Mouse (Mus musculus): ENCODE data around the gene Slc38a2. TPM values are rescaled to one million over a fixed set of nuclear protein-coding genes. Genes with fewer than 3 reads are reported as not detected.

The Slc38a2 gene
- total RNA-seq, 2 experiments from 2014 or later, result 73.8 to 112 TPM

DNA sequence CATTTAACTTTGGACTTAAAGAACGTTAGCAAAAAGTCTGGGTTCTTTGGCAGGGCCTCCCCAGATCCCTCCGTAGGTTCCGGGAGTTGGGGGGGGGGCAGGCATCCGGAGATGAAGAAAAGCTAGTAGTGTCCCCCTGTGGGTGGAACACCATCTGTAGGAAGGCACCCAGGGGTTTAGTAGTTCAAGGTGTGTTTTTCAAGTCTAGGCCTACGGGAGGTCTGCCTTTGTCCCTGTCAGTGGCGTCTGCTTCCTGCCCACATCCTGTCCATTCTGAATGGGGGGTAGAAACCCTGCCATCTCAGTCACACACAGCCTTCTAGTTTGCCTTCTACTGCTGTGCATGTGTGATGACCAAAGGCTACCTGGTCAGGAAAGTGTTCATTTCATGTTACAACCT is 20.6 kb upstream of the Slc38a2 start:
- no peak for DNase-seq

DNA sequence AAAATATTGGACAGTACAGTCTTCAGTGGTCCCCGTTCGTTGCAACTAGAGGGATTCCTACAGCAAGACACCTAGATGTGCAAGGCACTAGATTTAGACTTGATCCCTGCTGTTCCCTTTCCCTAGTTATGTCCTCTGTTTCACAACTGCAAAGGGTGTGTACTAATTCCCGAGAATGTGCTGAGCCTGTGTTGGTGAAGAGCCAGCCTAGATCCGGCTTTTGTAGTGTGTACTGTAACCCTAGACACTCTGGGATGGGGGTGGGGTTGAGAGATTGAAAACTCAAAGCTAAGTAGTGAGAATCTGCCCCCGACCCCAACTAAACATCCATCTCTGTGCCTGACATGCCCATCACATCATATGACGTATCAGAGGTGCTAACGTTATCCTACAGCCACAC is 18.9 kb upstream of the Slc38a2 start:
- DNase-seq, result peak; percentile 42

DNA sequence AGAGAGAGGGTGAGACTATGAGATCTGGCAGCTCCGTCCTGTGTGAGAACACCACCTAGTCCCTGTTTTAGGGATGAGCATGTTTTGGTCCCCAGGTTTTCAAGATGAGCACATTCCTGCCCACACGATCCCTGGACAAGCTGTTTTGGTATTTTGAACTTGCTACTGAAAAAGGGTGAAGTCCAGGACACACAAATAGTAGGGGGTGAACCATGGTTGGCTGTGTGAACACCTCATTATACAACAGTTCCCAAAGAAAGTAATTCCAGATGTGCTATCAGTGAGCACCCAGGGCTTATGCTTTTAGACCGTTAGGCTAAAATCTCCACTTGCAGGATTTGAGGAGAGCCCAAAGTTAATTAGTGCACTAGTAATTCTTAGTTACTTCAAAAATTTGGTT is 17.7 kb upstream of the Slc38a2 start:
- DNase-seq, result no peak

DNA sequence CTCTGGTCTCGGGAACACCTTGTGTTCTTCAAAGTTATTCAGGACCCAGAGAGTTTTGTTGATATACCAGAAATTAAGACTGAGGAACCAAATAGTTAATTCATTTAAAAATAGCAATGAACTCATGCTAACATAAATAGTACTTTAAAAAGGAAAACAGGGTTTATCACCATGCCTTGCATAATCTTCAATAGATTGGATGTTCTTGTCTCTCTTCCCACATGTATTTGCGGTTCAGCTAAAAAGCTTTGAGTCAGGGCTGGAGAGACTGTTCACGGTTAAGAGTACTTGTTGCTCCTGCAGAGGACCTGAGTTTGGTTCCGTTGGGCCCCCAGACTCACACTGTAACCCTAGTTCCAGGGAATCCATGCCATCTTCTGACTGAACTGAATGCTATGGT is 16.8 kb upstream of the Slc38a2 start:
- no peak for DNase-seq

DNA sequence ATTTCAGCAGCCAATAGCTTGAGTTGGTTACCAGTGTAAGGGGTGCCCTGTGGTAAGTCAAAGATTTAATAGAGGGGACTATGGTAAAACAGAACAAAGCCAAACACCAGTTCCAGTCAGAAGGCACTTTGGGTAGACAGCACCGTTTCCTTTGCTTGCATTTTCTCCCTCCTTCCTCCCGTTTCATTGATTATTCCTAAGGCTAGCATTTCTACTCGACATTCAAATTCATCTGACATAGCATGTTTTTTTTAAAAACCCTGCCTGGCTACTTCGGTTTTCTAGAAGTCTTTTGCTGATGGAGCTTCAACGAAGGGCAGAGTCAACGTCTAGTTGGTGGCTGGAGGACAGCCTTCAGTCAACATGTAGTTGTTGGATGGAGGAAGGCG is 16.2 kb upstream of the Slc38a2 start:
- DNase-seq, result no peak

DNA sequence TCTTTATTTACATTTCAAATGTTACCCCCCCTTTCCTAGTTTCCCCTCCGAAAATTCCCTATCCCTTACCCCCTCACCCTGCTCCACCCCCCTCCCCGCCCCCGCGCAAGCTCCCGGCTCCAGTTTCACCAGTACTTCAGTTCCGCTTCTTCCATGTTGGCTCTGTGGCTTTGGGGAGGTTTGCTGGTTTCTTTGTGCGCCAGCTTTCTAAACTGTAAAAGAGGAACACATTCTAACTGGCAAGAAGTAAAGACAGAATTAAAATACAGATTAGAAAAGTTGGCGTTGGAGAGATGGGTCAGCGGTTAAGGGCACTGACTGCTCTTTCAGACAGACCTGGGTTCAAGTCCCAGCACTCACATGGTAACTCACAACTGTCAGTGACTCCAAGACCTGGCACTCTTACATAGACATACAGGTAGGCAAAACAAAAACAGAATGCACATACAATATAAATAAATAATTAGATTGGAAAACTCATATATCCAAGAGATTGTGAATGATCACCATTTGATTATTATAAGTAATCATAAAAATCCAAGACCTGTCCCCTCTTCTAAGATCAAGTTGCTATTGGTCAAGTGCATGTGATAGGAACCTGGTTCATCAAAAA is 15.7 kb upstream of the Slc38a2 start:
- DNase-seq, result no peak

DNA sequence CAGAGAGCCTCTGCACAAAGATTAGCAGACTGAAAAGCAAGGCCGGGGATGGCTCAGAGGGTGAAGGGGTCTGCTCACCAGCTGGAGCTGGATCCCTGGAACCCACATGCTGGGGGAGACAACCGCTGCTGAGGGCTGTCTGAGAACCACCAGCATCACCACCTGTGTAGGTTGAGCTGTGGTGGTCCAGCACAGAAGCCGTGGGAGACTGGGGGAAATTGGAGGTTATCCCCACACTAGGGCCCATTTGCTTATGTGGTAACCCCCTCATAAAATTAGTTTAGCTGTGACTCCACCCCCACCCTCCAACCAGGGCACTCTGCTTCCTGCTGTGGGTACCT is 15.1 kb upstream of the Slc38a2 start:
- DNase-seq, result no peak

DNA sequence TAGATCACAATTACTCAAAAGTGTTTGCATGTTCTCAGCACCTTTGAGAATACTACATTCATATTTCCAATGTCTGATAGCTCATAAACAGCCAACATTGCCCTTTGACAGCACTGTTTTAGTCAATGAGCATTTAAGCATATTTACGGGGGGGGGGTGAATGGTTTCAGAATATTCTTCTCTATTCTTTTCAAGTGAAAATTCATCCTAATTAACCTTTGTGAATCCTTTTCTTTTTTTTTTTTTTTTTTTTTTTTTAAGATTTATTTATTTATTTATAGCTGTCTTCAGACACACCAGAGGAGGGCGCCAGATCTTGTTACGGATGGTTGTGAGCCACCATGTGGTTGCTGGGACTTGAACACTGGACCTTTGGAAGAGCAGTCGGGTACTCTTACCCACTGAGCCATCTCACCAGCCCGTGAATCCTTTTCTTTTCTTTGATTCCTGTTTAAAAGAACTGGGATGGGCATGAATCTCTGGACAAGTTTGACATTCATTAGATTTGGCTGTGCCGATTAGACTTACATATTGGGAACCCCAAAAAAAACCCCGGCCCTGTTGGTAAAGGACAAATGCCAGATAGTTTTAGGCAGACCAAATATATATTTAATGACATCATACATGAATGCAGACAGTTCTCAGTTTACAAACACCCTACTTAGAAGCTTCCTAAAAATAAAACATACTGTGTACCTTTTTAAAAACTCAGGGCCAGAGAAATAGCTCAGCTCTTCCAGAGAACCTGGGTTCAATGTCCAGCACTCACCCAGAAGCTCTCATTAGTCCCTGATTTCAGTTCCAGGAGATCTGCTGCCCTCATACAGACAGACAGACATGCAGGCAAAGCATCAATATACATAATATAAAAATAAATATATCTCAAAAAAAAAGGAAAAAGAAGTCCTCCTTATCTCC is 14.5 kb upstream of the Slc38a2 start:
- DNase-seq, result no peak

DNA sequence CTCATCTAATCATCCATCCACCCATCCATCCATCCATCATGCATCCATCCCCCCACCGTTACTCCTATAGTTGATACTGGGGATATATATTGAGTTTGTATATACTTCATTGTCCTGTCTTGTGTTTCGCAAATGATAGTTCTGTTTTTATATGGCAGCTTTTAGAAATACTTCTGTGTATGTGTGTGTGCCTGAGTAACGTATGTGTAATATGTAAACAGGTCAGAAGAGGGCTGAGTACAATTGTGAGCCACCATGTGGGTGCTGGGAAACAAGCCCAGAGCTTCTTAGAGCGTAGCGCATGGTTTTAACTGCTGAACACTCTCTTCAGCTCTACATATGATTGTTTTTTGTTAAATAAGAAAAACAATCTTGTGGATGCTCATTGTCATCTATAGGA is 12.8 kb upstream of the Slc38a2 start:
- DNase-seq, result no peak

DNA sequence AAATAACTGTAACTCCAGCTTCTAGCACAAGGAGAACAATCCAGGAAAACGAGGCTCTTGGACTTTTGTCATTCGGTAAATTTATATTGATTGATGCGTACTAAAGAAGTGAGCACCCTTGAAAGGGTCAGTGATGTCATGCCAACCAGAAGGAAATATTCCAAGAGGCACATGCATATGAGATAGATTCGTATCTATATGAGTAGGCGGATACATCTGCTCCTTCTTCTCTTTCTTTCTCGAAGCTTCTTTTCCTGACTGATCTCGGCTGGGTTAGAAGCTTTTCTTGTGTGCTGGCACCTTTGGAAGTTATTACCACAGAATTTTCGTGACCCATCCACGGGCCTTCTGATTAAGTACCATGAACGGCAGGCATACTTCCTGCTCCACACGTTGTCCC is 12.1 kb upstream of the Slc38a2 start:
- DNase-seq, result no peak

DNA sequence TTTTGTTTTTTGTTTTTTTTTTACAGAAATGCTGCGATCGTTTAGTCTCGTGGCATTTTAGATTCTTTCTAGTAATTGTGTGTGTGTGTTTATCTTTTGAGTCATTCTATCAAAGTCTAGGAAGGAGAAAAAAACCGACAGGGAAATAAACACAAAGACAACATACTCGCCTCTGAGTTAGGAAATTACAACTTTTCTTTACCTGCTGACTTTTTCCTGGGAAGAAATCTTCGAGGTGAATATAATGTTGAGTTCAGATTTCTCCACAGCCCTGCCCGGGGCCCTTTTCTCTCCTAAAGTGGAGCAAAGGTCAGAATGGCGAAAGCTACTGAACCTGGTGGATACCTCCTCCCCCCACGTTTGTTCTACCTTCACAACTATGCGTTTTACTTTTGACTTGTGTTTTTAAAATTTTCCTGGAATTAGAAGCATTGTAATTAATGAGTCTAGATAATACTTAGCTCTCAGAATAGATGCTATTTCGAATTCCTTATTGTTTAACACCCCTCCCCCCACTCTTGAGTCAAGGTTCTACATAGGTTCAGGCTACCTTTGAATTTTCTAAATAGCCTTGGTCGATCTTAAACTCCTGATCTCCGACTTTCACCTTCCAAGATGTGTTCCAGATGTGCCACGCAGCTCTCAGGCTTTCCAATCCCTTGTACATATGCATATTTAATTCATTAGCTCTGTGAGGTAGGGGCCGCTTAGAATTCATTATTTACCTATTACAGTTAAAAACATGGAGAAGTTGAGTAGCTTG is 11.0 kb upstream of the Slc38a2 start:
- DNase-seq, result no peak

DNA sequence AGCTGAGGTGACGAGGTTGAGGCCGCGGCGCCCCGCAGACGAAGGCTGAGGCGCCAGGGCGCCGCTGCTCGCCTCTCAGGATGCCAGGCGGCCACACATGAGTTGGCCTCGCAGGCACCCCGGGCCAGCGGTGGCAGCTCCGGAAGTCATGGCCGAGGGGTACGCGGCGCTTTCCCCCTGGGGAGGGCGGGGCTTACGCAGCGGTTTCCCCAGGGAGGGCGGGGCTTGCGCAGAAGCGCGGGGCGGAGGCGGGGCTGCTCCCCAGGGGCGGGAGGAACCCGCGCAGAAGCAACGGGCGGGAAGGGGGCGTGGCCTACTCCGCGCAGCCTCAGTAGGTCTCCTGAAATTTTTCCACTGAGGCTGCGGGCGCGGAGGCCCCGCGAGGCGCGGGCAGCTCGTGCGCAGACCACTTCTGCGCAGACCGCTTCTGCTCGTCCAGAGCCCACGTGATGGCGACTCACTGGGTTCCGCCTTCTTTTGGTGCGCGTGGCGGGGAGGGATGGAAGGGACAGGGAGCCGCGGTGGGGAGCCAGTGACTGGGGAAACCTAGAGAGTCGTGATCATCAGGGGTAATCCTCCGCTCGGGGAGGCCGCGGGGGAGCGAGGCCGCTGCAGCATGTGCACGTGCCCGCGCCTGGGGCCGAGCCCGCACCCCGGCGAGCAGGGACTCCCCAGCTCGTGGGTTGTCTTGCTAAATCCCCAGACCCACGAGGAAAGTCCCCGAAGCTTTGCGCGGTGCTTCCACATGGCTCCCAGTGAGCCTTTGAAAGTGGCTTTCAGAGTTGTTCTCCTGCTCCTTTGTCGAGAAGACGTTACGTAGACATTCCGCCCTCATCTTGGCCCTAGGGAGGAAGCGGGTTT is 10.2 kb upstream of the Slc38a2 start:
- peak; percentile 98 for DNase-seq

DNA sequence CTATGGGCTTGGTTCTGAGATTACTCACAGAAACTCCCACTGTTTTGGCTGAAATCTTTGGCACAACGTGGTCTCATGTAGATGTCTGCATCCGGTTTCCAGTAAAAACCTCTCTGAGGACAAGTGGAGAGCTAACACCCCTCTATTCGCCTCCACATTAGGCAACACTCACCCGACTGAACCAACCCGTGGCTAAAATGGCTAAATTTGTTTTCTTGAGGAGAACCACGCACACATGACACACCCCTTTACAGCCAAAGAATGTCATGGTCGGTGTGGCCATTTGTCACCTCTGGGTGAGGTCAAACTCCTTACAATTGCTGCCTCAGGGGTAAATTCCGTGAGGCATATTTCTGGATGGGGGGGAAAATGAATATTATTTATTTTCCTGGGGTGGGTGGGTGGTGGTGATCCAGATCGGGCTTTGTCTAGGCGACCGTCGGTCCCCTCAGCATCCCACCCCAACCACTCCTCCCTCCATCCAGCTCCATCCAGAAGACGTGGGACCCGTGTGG is 9.5 kb upstream of the Slc38a2 start:
- no peak for DNase-seq

DNA sequence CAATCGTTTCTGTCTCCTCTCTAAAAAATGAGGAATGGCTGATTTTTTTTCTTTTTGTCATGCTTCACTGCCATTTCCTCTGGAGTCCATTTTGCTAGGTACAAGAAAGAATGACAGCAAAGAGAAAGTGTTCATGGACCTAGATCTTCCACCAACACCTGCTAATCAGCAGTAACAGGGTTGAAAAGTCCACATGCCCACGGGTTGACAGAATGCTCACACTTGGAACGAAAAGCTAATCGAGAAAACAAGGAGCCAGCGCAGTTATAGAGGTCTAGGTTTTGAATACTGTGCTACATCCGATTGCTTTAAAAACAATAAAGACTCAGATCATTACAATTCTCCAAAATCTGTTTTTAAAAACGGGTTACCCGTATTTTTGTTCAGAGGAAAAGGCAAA is 8.9 kb upstream of the Slc38a2 start:
- no peak for DNase-seq

DNA sequence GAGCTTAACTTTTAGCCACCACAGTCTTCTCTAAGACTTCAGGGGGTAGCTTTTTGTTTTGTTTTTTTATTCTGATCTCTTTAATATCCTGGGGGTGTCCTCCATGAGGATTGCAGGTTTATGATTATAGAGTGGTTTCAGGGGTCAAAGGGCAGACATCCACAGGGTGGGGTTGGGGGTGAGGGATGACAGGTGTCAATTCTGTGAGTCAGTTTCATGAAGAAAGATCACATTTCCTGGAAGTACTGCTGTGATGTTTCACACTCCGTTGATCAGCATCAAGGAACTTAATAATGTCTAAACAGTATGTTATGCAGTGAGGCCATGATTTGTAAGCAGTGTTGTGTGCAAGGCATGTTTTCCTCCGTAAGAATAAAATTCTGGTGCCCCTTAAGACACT is 8.4 kb upstream of the Slc38a2 start:
- DNase-seq, result no peak

DNA sequence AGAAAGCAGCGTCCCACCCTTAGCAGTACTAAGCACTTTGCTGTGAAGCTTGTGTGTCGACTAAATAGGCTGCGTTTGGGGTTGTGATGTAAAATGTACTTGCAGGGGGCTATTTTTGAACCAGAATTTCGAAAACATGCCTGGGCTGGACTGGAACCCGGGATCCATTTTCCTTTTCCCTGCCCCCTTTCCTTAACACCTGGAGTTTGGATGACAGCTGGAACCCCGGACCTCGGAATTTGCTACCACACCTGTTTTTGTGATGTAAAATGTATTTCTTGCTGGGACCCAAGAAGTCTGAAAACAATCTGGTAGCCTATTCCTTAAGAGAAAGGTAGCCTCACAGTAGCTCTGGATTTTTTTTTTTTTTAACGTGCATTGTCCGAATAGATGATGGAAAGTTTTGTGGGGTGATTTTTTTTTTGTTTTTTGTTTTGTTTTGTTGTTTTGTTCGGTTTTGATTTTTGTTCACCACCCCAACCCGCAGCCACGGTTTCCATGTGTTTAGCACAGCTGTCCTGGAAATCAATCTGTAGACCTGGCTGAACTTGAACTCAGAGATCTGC is 3.0 kb upstream of the Slc38a2 start:
- DNase-seq, result no peak

DNA sequence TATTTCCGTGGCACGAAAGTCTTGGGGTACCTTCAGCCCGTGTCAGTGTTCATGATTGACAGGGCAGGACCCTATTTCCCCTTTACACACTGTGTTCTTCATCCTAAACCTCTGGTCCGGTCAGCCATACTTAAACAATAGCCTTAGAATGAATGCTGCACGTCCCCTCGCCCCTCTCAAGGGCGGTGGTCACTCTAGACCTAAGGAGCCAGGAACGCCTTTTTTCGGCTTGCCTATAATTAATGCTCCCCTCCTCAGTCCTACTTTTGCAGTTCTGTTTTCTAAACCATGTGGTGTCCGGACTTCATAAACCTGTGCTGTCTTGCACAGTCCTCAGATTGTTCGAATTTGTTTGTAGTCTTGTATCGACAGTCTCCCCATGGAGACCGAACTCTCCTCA is 1.2 kb upstream of the Slc38a2 start:
- DNase-seq, result no peak

DNA sequence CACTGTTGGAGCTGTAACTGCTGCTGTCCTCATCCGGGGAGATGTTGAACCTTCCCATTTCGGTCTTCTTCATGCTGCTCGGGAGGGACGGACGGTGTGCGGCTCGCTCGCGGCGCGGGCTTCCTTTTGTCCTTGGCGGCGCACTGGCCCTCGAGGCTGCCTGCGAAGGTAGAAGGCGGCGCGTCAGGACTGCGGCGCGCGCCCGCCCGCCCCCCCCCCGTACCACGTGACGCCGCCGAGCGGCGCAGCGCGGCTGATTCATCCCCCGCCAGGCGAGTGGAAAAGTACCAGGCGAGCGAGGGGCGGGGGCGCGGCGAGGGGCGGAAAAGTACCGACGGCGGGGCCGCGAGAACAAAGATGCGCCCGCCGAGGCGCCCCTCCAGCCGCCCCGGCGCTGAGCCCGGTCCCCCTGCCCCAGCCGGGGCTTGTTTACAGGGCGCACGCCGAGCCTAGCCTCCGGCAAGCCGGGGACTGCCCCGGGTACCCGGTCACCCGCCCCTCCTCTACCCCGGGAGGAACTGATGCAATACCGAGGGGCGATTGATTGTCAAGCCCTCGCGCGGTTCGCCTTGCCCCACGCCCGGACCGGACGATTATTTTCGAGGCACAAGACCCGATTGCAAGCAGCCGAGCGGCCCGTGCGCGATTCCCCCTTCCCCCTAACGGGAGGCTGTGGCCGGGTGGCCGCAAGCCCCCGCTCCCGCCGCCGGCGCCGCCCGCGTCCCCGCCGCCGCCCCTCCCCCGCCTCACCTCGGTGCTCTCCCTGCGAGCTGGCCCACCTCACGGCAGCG is 677 bp downstream of the Slc38a2 start:
- peak; percentile 89 for DNase-seq

DNA sequence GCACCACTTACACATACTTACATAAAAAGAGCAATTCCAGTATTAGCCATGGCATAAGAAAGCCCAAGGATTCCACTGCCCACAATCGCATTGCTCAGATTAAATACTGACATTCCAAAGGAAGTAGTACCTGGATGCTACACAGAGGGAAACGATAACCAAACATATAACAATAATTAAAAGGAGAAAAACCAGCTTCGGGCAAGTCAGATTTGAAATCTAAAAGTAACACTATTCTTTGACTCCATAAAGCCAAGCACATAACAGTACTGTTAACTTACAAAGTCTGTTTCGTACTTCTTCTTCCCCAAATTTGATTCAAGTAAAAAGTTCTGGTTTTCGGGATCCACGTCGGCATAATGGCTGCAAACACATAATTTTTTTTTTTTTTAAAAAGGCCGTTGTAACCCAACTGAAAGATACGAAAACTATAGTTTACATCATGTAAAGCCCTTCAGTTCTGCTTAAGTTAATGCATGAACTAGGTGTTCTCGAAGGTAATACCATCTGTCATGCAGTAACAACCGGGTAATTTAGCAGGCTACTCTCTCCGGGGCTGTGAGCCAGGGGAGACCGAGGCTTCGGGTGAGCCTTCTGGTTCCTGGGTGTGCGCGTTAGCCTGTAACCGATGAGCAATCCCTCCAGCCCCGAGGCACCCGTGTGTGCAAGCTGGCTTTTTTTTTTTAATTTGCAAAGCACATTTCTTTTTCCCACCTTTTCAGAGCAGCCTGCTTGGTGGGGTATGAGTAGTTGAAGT is 1.5 kb downstream of the Slc38a2 start:
- DNase-seq, result peak; percentile 23

Measured in gastrocnemius, postnatal 25 days (tissue).